8 mouse cellular contexts compared by ENCODE assay signal in genomic region chr7:110121516-110122288, GRCm38 (mm10). TPM values are rescaled to one million over a fixed set of nuclear protein-coding genes. Genes with fewer than 3 reads are reported as not detected.
DNase-seq lines count a peak whose midpoint lies in the region; TF ChIP-seq lines count a peak whose summit lies in the region.

Gene Wee1 (plus strand): TSS chr7:110122046.

- H3K27me3 ChIP-seq in megakaryocyte, embryonic 14.5 days (replicated peaks): no peaks in the 10 kb centered on the region

- H3K4me3 ChIP-seq in gastrocnemius, adult 2 months: peak within 1 kb of the TSS; percentile 98
- H3K4me3 ChIP-seq in megakaryocyte, embryonic 14.5 days (replicated peaks): peak within 1 kb of the TSS; percentile 100

- no peak for TF ChIP-seq CTCF in gastrocnemius, adult 2 months (IDR thresholded peaks at IDR 0.05)

- H3K9me3 ChIP-seq in megakaryocyte, embryonic 14.5 days: no peaks in the 10 kb centered on the region

- intact Hi-C loops in gastrocnemius, adult 2 months (cut with DNase I): loop anchor here (5.0 kb wide), 2 partner anchors 41 to 59 kb away; partner anchors contain the start of gene Zfp143

- peak within 1 kb of the TSS; percentile 92 for H3K27ac ChIP-seq in gastrocnemius, adult 2 months

- peak; percentile 94 for DNase-seq in WW6 (ENCODE audit: low read depth, low spot score)
- peak; percentile 95 to 99 for DNase-seq in cerebellum, postnatal 4 days (ENCODE audit: low spot score in 2 of 2)
- peak; percentile 98 for DNase-seq in gastrocnemius, adult 2 months
- peak; percentile 86 for DNase-seq in hindlimb bud, embryonic 11.5 days (ENCODE audit: extremely low spot score, low read depth, low spot score)
- DNase-seq in left cerebral cortex, adult 8-10 months (ENCODE audit: low spot score in 2 of 2): peak; percentile 96 to 97
- DNase-seq in right cerebral cortex, postnatal 10 days (ENCODE audit: low spot score in 2 of 2): peak; percentile 98 to 99
- peak; percentile 98 for DNase-seq in urinary bladder, postnatal 25 days (ENCODE audit: low spot score)

- peaks cover 6% of the 10 kb centered on the region for H3K36me3 ChIP-seq in megakaryocyte, embryonic 14.5 days (replicated peaks; ENCODE audit: low read length)

- H3K4me1 ChIP-seq in megakaryocyte, embryonic 14.5 days: peaks cover 34% of the 10 kb centered on the region

RNA-seq across cellular contexts. Expression of gene Wee1, which starts in this region (rescaled TPM):
- total RNA-seq in gastrocnemius, adult 2 months (2021): 1 to 10 TPM in 1 of 2 experiments, under 1 TPM in 1; 0.97 to 3.6 TPM
- total RNA-seq in left cerebral cortex, adult 8-10 months (2022): 10 to 100 TPM; 21.0 to 24.7 (median 22.3) TPM
- polyA plus RNA-seq in megakaryocyte, embryonic 14.5 days (2012; ENCODE audit: insufficient read depth, low replicate concordance): 4.0 and 4.1 TPM in 2 replicates

Comparison
In these comparisons a context has a peak if more than half of its experiments do, and no peak if none do; other contexts are left out.
1. Peak in every context shown above with its lines: DNase-seq, H3K4me3 ChIP-seq and H3K27ac ChIP-seq.
2. RNA of gene Wee1 (total RNA-seq): 21.0 to 24.7 TPM in left cerebral cortex, adult 8-10 months; 0.97 to 3.6 TPM in gastrocnemius, adult 2 months; every median in the first group is over 4 times any median in the second.